Mouse (Mus musculus) kidney, embryonic 14.5 days (tissue): Measurements from ENCODE around the gene Triobp. TPM values are rescaled to one million over a fixed set of nuclear protein-coding genes. Genes with fewer than 3 reads are reported as not detected.

Source experiments
- ATAC-seq: fragments of 200-750 bp; cut with Nextera tagmentation; 2 replicates; pipeline ENCODE4 v1.8.0; 2017; ENCODE audit warnings: moderate number of reproducible peaks, mild to moderate bottlenecking, moderate TSS enrichment, moderate library complexity; ENCODE audit not compliant: low FRiP score, low TSS enrichment
- H3K27ac ChIP-seq: fragments of 300-500 bp; sonication (generic); 2 replicates; pipeline ENCODE4 v1.5.1; 2014; ENCODE audit warnings: low read depth, mild to moderate bottlenecking, low read length, moderate library complexity, mixed read lengths
- H3K27me3 ChIP-seq: fragments of 300-500 bp; sonication (generic); 2 replicates; pipeline ENCODE4 v1.6.1; 2014; ENCODE audit warnings: mild to moderate bottlenecking, low read length; ENCODE audit not compliant: control insufficient read depth, insufficient read depth
- H3K36me3 ChIP-seq: fragments of 300-500 bp; sonication (generic); 2 replicates; pipeline ENCODE4 v1.6.1; 2014; ENCODE audit warnings: low read length, mixed read lengths; ENCODE audit not compliant: control insufficient read depth, insufficient read depth
- H3K4me1 ChIP-seq: fragments of 300-500 bp; sonication (generic); 2 replicates; pipeline ENCODE4 v1.6.1; 2014; ENCODE audit warnings: low read length, mixed read lengths; ENCODE audit not compliant: control insufficient read depth, insufficient read depth
- H3K4me2 ChIP-seq: fragments of 300-500 bp; sonication (generic); replicated peaks from 2 replicates; pipeline ENCODE4 v1.6.1; 2014; ENCODE audit warnings: low read depth, mild to moderate bottlenecking, low read length
- H3K4me3 ChIP-seq: fragments of 300-500 bp; sonication (generic); 2 replicates; pipeline ENCODE4 v1.5.1; 2014; ENCODE audit warnings: mild to moderate bottlenecking, low read length
- H3K9ac ChIP-seq: fragments of 300-500 bp; sonication (generic); 2 replicates; pipeline ENCODE4 v1.6.1; 2014; ENCODE audit warnings: low read depth, mild to moderate bottlenecking, low read length, moderate library complexity
- H3K9me3 ChIP-seq: fragments of 300-500 bp; sonication (generic); 2 replicates; pipeline ENCODE4 v1.6.1; 2016; ENCODE audit warnings: low read length; ENCODE audit not compliant: control insufficient read depth
- WGBS: fragments of 180-500 bp; shearing (Covaris S2); extraction: QIAGEN DNeasy Blood & Tissue Kit; methylation state at CpG from one replicate; pipeline ENCODE4 v1.1.7; 2014; 5-methylcytosine and 5-hydroxymethylcytosine counted together
- polyA plus RNA-seq: library from polyadenylated mRNA; unstranded; fragments of >200 nt; fragmentation: Nextera tagmentation; extraction: Ambion mirVana; gene quantifications from 2 replicates; pipeline ENCODE4 v1.2.1, GENCODE M21; 2014

The Triobp gene
- polyA plus RNA-seq, 1 experiment from 2014 or later: 54.9 TPM

- Histone ChIP-seq H3K9me3 (no peaks in the 10 kb centered on the region), H3K36me3 (peaks cover 18% of the 10 kb centered on the region), H3K4me1 (peaks cover 27% of the 10 kb centered on the region), H3K27me3 (no peaks in the 10 kb centered on the region), H3K4me2 (no peak overlapping the region), H3K9ac (no peak overlapping the region), H3K27ac (no peak overlapping the region), H3K4me3 (no peak overlapping the region)
- ATAC-seq: no peak
- WGBS: 61% methylated on average over 12 of the region's 12 CpGs
Observed at GRCm38 (mm10) chr15:78919914-78920313, 27.6 kb upstream of the Triobp start.

GRCm38 (mm10) chr15:78922700-78923099 is 24.8 kb upstream of the Triobp start:
- WGBS: 92% methylated on average over 7 of the region's 7 CpGs
- peaks cover 17% of the 10 kb centered on the region for H3K36me3 ChIP-seq
- no peak for ATAC-seq

GRCm38 (mm10) chr15:78923585-78923984 is 23.9 kb upstream of the Triobp start:
- Histone ChIP-seq H3K4me2 (no peak overlapping the region), H3K36me3 (peaks cover 11% of the 10 kb centered on the region; the same call in 1 of the 2 replicates), H3K4me3 (no peak overlapping the region), H3K4me1 (peaks cover 29% of the 10 kb centered on the region), H3K27me3 (no peaks in the 10 kb centered on the region), H3K9ac (no peak overlapping the region), H3K9me3 (no peaks in the 10 kb centered on the region), H3K27ac (no peak overlapping the region)
- no peak for ATAC-seq
- 62% methylated on average over 6 of the region's 6 CpGs for WGBS

More at GRCm38 (mm10) chr15:78922700-78923099, 24.8 kb upstream of the Triobp start:
- no peak overlapping the region for H3K9ac ChIP-seq
- H3K9me3 ChIP-seq: no peaks in the 10 kb centered on the region
- no peak overlapping the region for H3K4me3 ChIP-seq
- no peak overlapping the region for H3K27ac ChIP-seq
- H3K27me3 ChIP-seq: no peaks in the 10 kb centered on the region
- peaks cover 32% of the 10 kb centered on the region for H3K4me1 ChIP-seq
- H3K4me2 ChIP-seq: no peak overlapping the region

GRCm38 (mm10) chr15:78925129-78925528 is 22.4 kb upstream of the Triobp start:
- no peak for ATAC-seq
- Histone ChIP-seq H3K4me2 (no peak overlapping the region), H3K27me3 (no peaks in the 10 kb centered on the region), H3K9me3 (no peaks in the 10 kb centered on the region), H3K36me3 (peaks cover 7% of the 10 kb centered on the region), H3K4me3 (no peak overlapping the region), H3K27ac (peak overlapping the region; percentile 88; the same call in 1 of the 2 replicates), H3K9ac (0 out of 2 replicates have a peak overlapping the region, but pooled peaks have one; percentile 25), H3K4me1 (peaks cover 29% of the 10 kb centered on the region)
- 31% methylated on average over 8 of the region's 8 CpGs for WGBS

GRCm38 (mm10) chr15:78926021-78926919 is 21.3 kb upstream of the Triobp start, which contains the start of gene Lgals1:
Lgals1 (plus strand) TSS chr15:78926725.
- H3K36me3 ChIP-seq: peaks cover 7% of the 10 kb centered on the region
- no peaks in the 10 kb centered on the region for H3K27me3 ChIP-seq
- WGBS: 6% methylated on average over 20 of the region's 20 CpGs
- peak within 1 kb of the TSS; percentile 88 for H3K27ac ChIP-seq
- peak within 1 kb of the TSS; percentile 49 for H3K4me3 ChIP-seq
- H3K4me1 ChIP-seq: peaks cover 27% of the 10 kb centered on the region
- H3K9me3 ChIP-seq: no peaks in the 10 kb centered on the region
- H3K9ac ChIP-seq: peak within 1 kb of the TSS; percentile 63
- ATAC-seq: peak; percentile 74
- peak within 1 kb of the TSS; percentile 81 for H3K4me2 ChIP-seq

GRCm38 (mm10) chr15:78927021-78927787 is 20.3 kb upstream of the Triobp start:
- Histone ChIP-seq H3K36me3 (peaks cover 7% of the 10 kb centered on the region), H3K4me1 (peaks cover 27% of the 10 kb centered on the region), H3K4me2 (peak overlapping the region; percentile 81), H3K9me3 (no peaks in the 10 kb centered on the region), H3K27ac (peak overlapping the region; percentile 88), H3K4me3 (peak overlapping the region; percentile 49), H3K9ac (peak overlapping the region; percentile 63), H3K27me3 (no peaks in the 10 kb centered on the region)
- WGBS: 17% methylated on average over 15 of the region's 15 CpGs
- ATAC-seq: no peak

- Histone ChIP-seq H3K4me1 (peaks cover 27% of the 10 kb centered on the region), H3K36me3 (peaks cover 7% of the 10 kb centered on the region), H3K4me2 (peak overlapping the region; percentile 81), H3K4me3 (peak overlapping the region; percentile 49), H3K27ac (peak overlapping the region; percentile 88), H3K9me3 (no peaks in the 10 kb centered on the region), H3K27me3 (no peaks in the 10 kb centered on the region), H3K9ac (peak overlapping the region; percentile 63)
- peak; percentile 68 for ATAC-seq
- WGBS: 1% methylated on average over 25 of the region's 35 CpGs
Observed at GRCm38 (mm10) chr15:78927788-78928457, 19.6 kb upstream of the Triobp start.

GRCm38 (mm10) chr15:78928539-78928938 is 19.0 kb upstream of the Triobp start:
- Histone ChIP-seq H3K27ac (no peak overlapping the region), H3K27me3 (no peaks in the 10 kb centered on the region), H3K4me1 (peaks cover 27% of the 10 kb centered on the region), H3K9ac (no peak overlapping the region), H3K36me3 (peaks cover 7% of the 10 kb centered on the region), H3K4me3 (peak overlapping the region; percentile 49), H3K4me2 (peak overlapping the region; percentile 81), H3K9me3 (no peaks in the 10 kb centered on the region)
- ATAC-seq: 0 out of 2 replicates have a peak, but pooled peaks have one; percentile 1
- 51% methylated on average over 8 of the region's 8 CpGs for WGBS
